Mouse (Mus musculus) testis, adult 2 months (tissue): ENCODE data around the gene Ces1g.

Source experiments
- CTCF ChIP-seq: fragments of 200-500 bp; IDR thresholded peaks from 2 replicates; pipeline ENCODE4 v1.5.1; 2012; ENCODE audit warnings: low read depth, mild to moderate bottlenecking, inconsistent platforms, low read length, moderate library complexity; ENCODE audit not compliant: control insufficient read depth, insufficient read depth, insufficient replicate concordance
- POLR2A ChIP-seq: fragments of 200-500 bp; IDR thresholded peaks from 2 replicates; pipeline ENCODE4 v1.6.1; 2012; ENCODE audit warnings: low read depth, mild to moderate bottlenecking, inconsistent platforms, low read length, moderate library complexity; ENCODE audit not compliant: control insufficient read depth

DNA sequence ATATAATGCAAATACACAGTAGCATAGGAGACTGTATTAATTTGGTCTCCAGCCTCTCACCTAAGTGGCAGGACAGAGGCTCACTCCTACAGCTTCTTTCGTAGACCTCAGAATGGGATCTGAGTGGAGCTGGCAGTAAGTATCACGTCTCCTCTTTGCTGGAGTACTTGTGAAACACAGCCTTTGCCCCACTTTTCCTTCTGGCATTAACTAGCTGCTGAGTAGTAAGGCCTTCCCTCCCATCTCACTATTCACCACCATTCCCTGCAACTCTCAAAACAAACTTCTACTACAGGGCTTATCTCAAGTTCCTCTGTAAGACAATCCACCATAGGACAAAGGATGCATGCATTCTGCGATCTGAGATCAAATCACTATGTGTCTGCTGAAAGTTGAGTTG lies 54.8 kb downstream of the Ces1g start:
- TF ChIP-seq CTCF (no peak), POLR2A (no peak)
